Mouse (Mus musculus) embryonic facial prominence, embryonic 15.5 days (tissue): ENCODE measurements around the gene Anln. TPM values are rescaled to one million over a fixed set of nuclear protein-coding genes. Genes with fewer than 3 reads are reported as not detected.

ENCODE experiments used
- ATAC-seq: fragments of 200-750 bp; cut with Nextera tagmentation; 2 replicates; pipeline ENCODE4 v1.8.0; 2017; ENCODE audit warnings: low read depth, moderate TSS enrichment; ENCODE audit not compliant: insufficient number of reproducible peaks, low FRiP score, low TSS enrichment
- H3K27ac ChIP-seq: fragments of 300-500 bp; sonication (generic); replicated peaks from 2 replicates; pipeline ENCODE4 v1.5.1; 2015; ENCODE audit warnings: mild to moderate bottlenecking, inconsistent platforms
- H3K27me3 ChIP-seq: fragments of 300-500 bp; sonication (generic); 2 replicates; pipeline ENCODE4 v1.6.1; 2015; ENCODE audit warnings: inconsistent platforms
- H3K36me3 ChIP-seq: fragments of 300-500 bp; sonication (generic); 2 replicates; pipeline ENCODE4 v1.6.1; 2015; ENCODE audit warnings: mild to moderate bottlenecking, inconsistent platforms
- H3K4me1 ChIP-seq: fragments of 300-500 bp; sonication (generic); 2 replicates; pipeline ENCODE4 v1.6.1; 2015; ENCODE audit warnings: inconsistent platforms
- H3K4me2 ChIP-seq: fragments of 300-500 bp; sonication (generic); replicated peaks from 2 replicates; pipeline ENCODE4 v1.6.1; 2015; ENCODE audit warnings: mild to moderate bottlenecking, inconsistent platforms
- H3K4me3 ChIP-seq: fragments of 300-500 bp; sonication (generic); replicated peaks from 2 replicates; pipeline ENCODE4 v1.5.1; 2015; ENCODE audit warnings: mild to moderate bottlenecking, inconsistent platforms
- H3K9ac ChIP-seq: fragments of 300-500 bp; sonication (generic); 2 replicates; pipeline ENCODE4 v1.6.1; 2015; ENCODE audit warnings: inconsistent platforms
- H3K9me3 ChIP-seq: fragments of 300-500 bp; sonication (generic); replicated peaks from 2 replicates; pipeline ENCODE4 v1.6.1; 2016; ENCODE audit warnings: inconsistent platforms
- WGBS: fragments of 180-500 bp; shearing (Covaris S2); methylation state at CpG from one replicate; pipeline ENCODE4 v1.1.7; 2015; 5-methylcytosine and 5-hydroxymethylcytosine counted together
- polyA plus RNA-seq: library from polyadenylated mRNA; unstranded; fragments of >200 nt; fragmentation: Nextera tagmentation; extraction: Ambion mirVana; gene quantifications from 2 replicates; pipeline ENCODE4 v1.2.1, GENCODE M21; 2015

Anln gene
- polyA plus RNA-seq, 1 experiment from 2014 or later = 35.7 TPM

- ATAC-seq = no peak
- Histone ChIP-seq H3K27me3 (no peaks in the 10 kb centered on the region), H3K36me3 (no peaks in the 10 kb centered on the region), H3K9me3 (no peaks in the 10 kb centered on the region), H3K4me3 (no peak overlapping the region), H3K27ac (no peak overlapping the region), H3K4me1 (no peaks in the 10 kb centered on the region), H3K4me2 (no peak overlapping the region), H3K9ac (no peak overlapping the region)
- 75% methylated on average over 4 of the region's 4 CpGs for WGBS
Observed at GRCm38 (mm10) chr9:22399021-22399420, 10.0 kb upstream of the Anln start.

GRCm38 (mm10) chr9:22394725-22395124 is 5.7 kb upstream of the Anln start:
- Histone ChIP-seq H3K4me2 (no peak overlapping the region), H3K4me1 (no peaks in the 10 kb centered on the region), H3K9ac (no peak overlapping the region), H3K36me3 (no peaks in the 10 kb centered on the region), H3K27ac (no peak overlapping the region), H3K4me3 (no peak overlapping the region), H3K9me3 (no peaks in the 10 kb centered on the region), H3K27me3 (no peaks in the 10 kb centered on the region)
- WGBS = 87% methylated on average over 2 of the region's 2 CpGs
- ATAC-seq = no peak

GRCm38 (mm10) chr9:22390390-22390789 is 1.4 kb upstream of the Anln start:
- Histone ChIP-seq H3K36me3 (no peaks in the 10 kb centered on the region), H3K27ac (no peak overlapping the region)
- WGBS = 78% methylated on average over 5 of the region's 5 CpGs

GRCm38 (mm10) chr9:22389736-22390245 is 803 bp upstream of the Anln start:
- 69% methylated on average over 6 of the region's 6 CpGs for WGBS
- peaks cover 19% of the 10 kb centered on the region; the same call in 1 of the 2 replicates for H3K4me1 ChIP-seq
- no peaks in the 10 kb centered on the region for H3K36me3 ChIP-seq
- H3K27ac ChIP-seq = peak overlapping the region; percentile 90
- peak overlapping the region; percentile 69 for H3K4me2 ChIP-seq
- peak overlapping the region; percentile 86 for H3K4me3 ChIP-seq
- no peaks in the 10 kb centered on the region for H3K9me3 ChIP-seq
- no peaks in the 10 kb centered on the region for H3K27me3 ChIP-seq
- H3K9ac ChIP-seq = no peak overlapping the region
- no peak for ATAC-seq

More at GRCm38 (mm10) chr9:22390390-22390789, 1.4 kb upstream of the Anln start:
- Histone ChIP-seq H3K4me3 (no peak overlapping the region), H3K4me2 (no peak overlapping the region), H3K4me1 (peaks cover 19% of the 10 kb centered on the region; the same call in 1 of the 2 replicates), H3K9me3 (no peaks in the 10 kb centered on the region), H3K9ac (no peak overlapping the region), H3K27me3 (no peaks in the 10 kb centered on the region)
- no peak for ATAC-seq

GRCm38 (mm10) chr9:22388401-22388980 is 497 bp downstream of the Anln start:
- Histone ChIP-seq H3K27ac (peak overlapping the region; percentile 90), H3K27me3 (no peaks in the 10 kb centered on the region), H3K9ac (peak overlapping the region; percentile 82), H3K36me3 (no peaks in the 10 kb centered on the region), H3K4me3 (peak overlapping the region; percentile 86), H3K4me2 (peak overlapping the region; percentile 69), H3K4me1 (peaks cover 19% of the 10 kb centered on the region; the same call in 1 of the 2 replicates), H3K9me3 (no peaks in the 10 kb centered on the region)
- under 1% methylated on average over 27 of the region's 41 CpGs for WGBS
- ATAC-seq = peak; percentile 71

- WGBS = 13% methylated on average over 6 of the region's 6 CpGs
- ATAC-seq = no peak
Observed at GRCm38 (mm10) chr9:22387901-22388300, 1.1 kb downstream of the Anln start.

GRCm38 (mm10) chr9:22385890-22386289 is 3.1 kb downstream of the Anln start:
- Histone ChIP-seq H3K36me3 (peaks cover 11% of the 10 kb centered on the region), H3K9me3 (no peaks in the 10 kb centered on the region), H3K27ac (no peak overlapping the region), H3K4me2 (no peak overlapping the region), H3K4me1 (peaks cover 19% of the 10 kb centered on the region; the same call in 1 of the 2 replicates), H3K9ac (no peak overlapping the region), H3K27me3 (no peaks in the 10 kb centered on the region), H3K4me3 (no peak overlapping the region)
- 66% methylated on average over 2 of the region's 2 CpGs for WGBS
- ATAC-seq = no peak

More at GRCm38 (mm10) chr9:22387901-22388300, 1.1 kb downstream of the Anln start:
- peak overlapping the region; percentile 82; the same call in 1 of the 2 replicates for H3K9ac ChIP-seq
- peak overlapping the region; percentile 69 for H3K4me2 ChIP-seq
- H3K4me1 ChIP-seq = peaks cover 19% of the 10 kb centered on the region; the same call in 1 of the 2 replicates
- no peaks in the 10 kb centered on the region for H3K9me3 ChIP-seq
- peak overlapping the region; percentile 86 for H3K4me3 ChIP-seq
- H3K27ac ChIP-seq = no peak overlapping the region
- no peaks in the 10 kb centered on the region for H3K27me3 ChIP-seq
- no peaks in the 10 kb centered on the region for H3K36me3 ChIP-seq

GRCm38 (mm10) chr9:22376086-22376485 is 12.9 kb downstream of the Anln start:
- Histone ChIP-seq H3K9me3 (no peaks in the 10 kb centered on the region), H3K36me3 (peaks cover 75% of the 10 kb centered on the region), H3K4me2 (no peak overlapping the region), H3K9ac (no peak overlapping the region), H3K27me3 (no peaks in the 10 kb centered on the region), H3K4me1 (no peaks in the 10 kb centered on the region), H3K4me3 (no peak overlapping the region), H3K27ac (no peak overlapping the region)
- no peak for ATAC-seq
- 81% methylated on average over 5 of the region's 5 CpGs for WGBS

GRCm38 (mm10) chr9:22372760-22373159 is 16.2 kb downstream of the Anln start:
- no peak for ATAC-seq
- WGBS = 94% methylated on average over 4 of the region's 4 CpGs
- Histone ChIP-seq H3K36me3 (peaks cover 63% of the 10 kb centered on the region), H3K4me3 (no peak overlapping the region), H3K27ac (no peak overlapping the region), H3K9ac (no peak overlapping the region), H3K4me2 (no peak overlapping the region), H3K27me3 (no peaks in the 10 kb centered on the region), H3K9me3 (no peaks in the 10 kb centered on the region), H3K4me1 (no peaks in the 10 kb centered on the region)

GRCm38 (mm10) chr9:22368030-22368429 is 21.0 kb downstream of the Anln start:
- peaks cover 57% of the 10 kb centered on the region for H3K36me3 ChIP-seq
- no peak overlapping the region for H3K9ac ChIP-seq
- H3K4me1 ChIP-seq = no peaks in the 10 kb centered on the region
- no peak overlapping the region for H3K27ac ChIP-seq
- H3K4me3 ChIP-seq = no peak overlapping the region
- no peak overlapping the region for H3K4me2 ChIP-seq
- H3K27me3 ChIP-seq = no peaks in the 10 kb centered on the region
- ATAC-seq = no peak
- no peaks in the 10 kb centered on the region for H3K9me3 ChIP-seq
- 74% methylated on average over 6 of the region's 6 CpGs for WGBS

GRCm38 (mm10) chr9:22366621-22367020 is 22.4 kb downstream of the Anln start:
- H3K36me3 ChIP-seq = peaks cover 55% of the 10 kb centered on the region
- no peak overlapping the region for H3K27ac ChIP-seq
- no peak overlapping the region for H3K9ac ChIP-seq
- H3K27me3 ChIP-seq = no peaks in the 10 kb centered on the region
- WGBS = 95% methylated on average over 10 of the region's 10 CpGs
- H3K4me2 ChIP-seq = no peak overlapping the region
- no peak for ATAC-seq
- no peaks in the 10 kb centered on the region for H3K9me3 ChIP-seq
- no peak overlapping the region for H3K4me3 ChIP-seq
- H3K4me1 ChIP-seq = no peaks in the 10 kb centered on the region

GRCm38 (mm10) chr9:22366221-22366620 is 22.8 kb downstream of the Anln start:
- 96% methylated on average over 2 of the region's 2 CpGs for WGBS
- Histone ChIP-seq H3K4me2 (no peak overlapping the region), H3K4me3 (no peak overlapping the region), H3K4me1 (no peaks in the 10 kb centered on the region), H3K9ac (no peak overlapping the region), H3K27me3 (no peaks in the 10 kb centered on the region), H3K9me3 (no peaks in the 10 kb centered on the region), H3K36me3 (peaks cover 55% of the 10 kb centered on the region), H3K27ac (no peak overlapping the region)
- no peak for ATAC-seq
